Mouse (Mus musculus): ENCODE data around the gene Slc41a2. TPM values are rescaled to one million over a fixed set of nuclear protein-coding genes. Genes with fewer than 3 reads are reported as not detected.
"Not testable (repeated sequence)": the region's sequence is repeated elsewhere in the genome, so short reads cannot be mapped to it uniquely, and the experiment has no call there.

The Slc41a2 gene
- polyA plus RNA-seq (2012; rRNA removed) = 8.1 and 16.5 TPM in 2 replicates

DNA sequence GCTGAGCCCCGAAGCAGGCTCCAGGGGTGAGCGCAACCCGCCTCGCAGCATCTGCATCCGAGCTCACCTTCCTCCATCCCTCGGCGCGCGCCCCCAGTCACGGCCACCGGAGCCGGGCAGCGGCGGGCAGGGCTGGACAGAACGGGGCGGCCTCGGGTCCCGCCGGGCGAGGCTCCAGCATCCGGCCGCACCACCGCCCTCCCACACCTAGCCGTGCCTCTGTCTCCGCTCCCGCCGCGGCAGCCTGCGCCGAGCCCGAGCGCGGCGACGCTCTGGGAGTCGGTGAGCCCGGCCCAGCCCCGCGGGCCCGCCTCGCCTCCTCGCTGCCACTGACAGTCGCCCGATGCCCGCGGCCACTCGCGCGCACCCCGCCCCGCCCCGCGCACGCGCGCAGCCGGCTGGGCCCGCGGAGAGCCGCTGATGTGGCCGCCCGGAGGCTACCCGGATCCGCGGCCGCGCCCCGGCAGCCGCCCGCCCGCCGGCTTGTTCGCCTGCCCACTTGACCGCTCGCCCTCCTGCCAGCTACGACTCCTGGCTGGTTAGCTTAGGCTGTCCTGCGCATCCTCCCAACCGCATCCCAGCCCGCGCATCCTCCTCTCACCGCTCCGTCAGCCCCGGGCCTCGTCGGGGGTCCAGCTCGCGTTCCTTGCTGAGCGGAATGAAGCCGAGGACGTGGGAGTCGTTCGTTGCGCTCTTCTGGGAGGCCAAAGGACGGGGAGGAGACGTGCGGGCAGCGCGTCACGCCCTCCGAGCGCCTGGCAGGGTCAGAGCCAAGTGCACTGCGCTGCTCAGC, at the start of gene Slc41a2:
Slc41a2 (minus strand) TSS at position 724 of the 793 bp plus-strand sequence.
- WGBS = 1% methylated on average over 102 of the region's 102 CpGs
- DNase-seq (ENCODE audit: low read depth, low spot score) = no peak

DNA sequence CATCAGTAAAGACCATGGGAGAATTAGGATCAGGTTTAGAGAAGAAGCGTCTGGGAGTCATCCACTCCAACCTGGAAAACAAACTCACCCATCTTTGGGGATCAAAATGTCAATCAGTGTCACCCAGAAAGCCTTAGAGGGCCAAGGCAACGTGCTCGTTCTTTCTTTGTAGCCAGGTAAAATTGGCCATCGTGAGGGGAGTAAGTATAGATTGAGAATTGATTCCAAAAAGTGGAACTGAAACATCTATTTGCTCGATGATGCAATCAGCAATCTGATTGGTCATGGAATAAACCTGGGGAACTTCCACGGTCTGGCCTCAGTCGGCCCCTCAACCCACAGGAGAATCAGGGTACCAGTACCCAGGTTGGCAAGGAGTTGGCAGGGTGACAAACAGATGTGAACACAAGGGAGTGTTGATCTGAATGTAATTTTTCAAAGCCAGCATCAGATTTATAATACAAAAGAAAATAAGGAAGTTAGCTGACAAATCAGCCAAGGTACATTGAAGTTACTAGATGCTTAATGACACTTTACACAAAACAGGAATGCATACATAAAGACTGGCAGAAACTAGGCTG, 47.7 kb upstream of the Slc41a2 start:
- WGBS = 95% methylated on average over 7 of the region's 7 CpGs
- DNase-seq (ENCODE audit: low read depth, low spot score) = no peak

DNA sequence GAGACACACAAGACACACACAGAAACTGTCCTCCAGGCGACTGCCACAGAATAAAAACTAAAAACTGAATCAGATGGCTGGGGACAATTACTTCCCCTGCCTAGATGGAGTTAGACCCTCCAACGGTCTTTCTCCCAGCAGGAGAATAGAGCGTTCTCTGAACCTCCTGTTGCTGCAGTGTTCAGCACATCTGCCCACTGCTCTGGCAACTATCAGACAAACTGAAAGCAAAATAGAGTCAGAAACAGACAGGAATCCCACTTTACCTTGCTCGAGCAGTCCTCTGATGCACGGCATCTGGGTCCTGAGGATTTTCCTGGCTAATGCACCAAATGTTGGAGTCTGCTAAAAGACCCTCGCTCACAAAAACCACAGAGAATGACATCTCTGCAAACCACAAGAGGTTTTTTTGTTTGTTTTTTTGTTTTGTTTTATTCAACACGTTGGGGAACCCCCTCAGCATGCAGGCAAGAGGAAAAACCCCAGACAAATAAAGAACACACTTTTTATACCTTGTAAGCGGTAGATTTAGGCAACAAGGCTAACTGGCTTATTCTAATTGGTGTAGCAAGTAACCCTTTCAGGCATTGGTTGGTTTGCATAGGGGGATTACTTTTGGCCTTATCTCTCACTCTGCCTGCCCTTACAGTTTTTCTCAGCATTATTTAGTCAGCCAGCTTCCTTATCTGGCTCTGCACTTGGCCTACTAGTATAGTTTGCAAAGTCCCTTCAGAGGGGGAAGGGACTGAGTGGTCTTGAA, 47.0 kb upstream of the Slc41a2 start:
- WGBS = 92% methylated on average over 8 of the region's 8 CpGs
- no peak for DNase-seq (ENCODE audit: low read depth, low spot score)

GRCm38 (mm10) chr10:83383863-83384262, 46.2 kb upstream of the Slc41a2 start:
- DNase-seq (ENCODE audit: low read depth, low spot score) = no peak
- 85% methylated on average over 13 of the region's 13 CpGs for WGBS

DNA sequence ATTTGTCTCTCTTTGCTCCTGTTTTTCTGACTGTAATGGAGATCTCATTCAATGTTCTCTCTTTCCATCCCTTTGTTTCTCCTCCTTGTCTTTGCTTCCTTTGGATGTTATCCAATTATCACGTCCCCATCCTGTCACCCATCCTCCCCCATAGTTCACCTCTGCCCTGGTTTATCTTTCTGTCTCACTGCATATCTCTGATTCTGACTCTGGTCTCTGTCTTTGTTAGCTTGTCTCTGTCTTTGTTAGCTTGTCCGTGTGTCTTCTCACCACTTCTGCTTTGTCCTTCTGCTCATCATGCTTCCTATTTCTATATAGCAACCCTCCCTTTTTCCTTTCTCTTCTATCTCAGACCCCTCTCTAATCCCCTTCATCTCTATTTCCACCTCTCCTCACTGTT, 45.3 kb upstream of the Slc41a2 start:
- WGBS = 72% methylated on average over 2 of the region's 2 CpGs
- DNase-seq (ENCODE audit: low read depth, low spot score) = no peak

DNA sequence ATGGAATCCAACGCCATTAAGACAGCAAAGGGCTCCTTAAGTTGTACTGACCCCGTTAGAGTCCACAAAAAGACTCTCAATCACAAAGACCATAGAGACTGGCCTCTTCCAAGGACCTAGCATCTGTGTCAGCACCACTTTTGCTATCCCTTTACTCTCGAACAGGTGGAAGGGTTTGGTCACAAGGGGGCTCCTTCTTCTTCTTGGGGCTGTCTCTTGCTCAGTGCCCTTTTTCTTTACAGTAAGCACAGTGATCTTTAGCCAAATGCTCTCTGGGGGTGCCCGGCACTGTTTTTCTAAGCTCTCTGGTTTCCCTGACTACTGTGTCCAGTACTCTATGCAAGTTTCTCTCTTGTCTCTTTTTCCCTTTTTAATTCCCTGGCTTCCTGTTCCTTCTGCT, 44.8 kb upstream of the Slc41a2 start:
- DNase-seq (ENCODE audit: low read depth, low spot score) = no peak
- 73% methylated on average over 4 of the region's 4 CpGs for WGBS

DNA sequence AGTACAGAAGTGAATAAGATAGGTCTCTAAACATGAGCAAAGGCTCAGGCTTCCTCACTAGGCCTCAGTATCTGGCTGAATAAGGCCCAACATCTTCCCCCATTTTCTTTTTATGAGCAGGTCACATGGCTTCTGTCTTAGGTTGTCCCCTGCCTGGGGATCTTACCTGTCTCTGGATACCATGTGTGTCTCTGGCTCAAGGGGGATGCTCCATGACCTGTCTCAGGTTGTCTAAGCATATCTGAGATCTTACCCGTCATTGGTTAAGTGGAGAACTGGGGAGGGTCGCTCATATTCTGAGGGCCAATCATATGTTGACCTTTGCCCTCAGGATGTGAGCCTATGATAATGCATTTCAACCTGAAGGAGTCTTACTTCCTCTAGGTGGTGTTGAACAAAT, 42.8 kb upstream of the Slc41a2 start:
- no peak for DNase-seq (ENCODE audit: low read depth, low spot score)

GRCm38 (mm10) chr10:83378083-83378833, 40.6 kb upstream of the Slc41a2 start:
- DNase-seq (ENCODE audit: low read depth, low spot score) = no peak
- 55% methylated on average over 9 of the region's 9 CpGs for WGBS

More for the DNA sequence above, 42.8 kb upstream of the Slc41a2 start:
- 89% methylated on average over 2 of the region's 2 CpGs for WGBS

DNA sequence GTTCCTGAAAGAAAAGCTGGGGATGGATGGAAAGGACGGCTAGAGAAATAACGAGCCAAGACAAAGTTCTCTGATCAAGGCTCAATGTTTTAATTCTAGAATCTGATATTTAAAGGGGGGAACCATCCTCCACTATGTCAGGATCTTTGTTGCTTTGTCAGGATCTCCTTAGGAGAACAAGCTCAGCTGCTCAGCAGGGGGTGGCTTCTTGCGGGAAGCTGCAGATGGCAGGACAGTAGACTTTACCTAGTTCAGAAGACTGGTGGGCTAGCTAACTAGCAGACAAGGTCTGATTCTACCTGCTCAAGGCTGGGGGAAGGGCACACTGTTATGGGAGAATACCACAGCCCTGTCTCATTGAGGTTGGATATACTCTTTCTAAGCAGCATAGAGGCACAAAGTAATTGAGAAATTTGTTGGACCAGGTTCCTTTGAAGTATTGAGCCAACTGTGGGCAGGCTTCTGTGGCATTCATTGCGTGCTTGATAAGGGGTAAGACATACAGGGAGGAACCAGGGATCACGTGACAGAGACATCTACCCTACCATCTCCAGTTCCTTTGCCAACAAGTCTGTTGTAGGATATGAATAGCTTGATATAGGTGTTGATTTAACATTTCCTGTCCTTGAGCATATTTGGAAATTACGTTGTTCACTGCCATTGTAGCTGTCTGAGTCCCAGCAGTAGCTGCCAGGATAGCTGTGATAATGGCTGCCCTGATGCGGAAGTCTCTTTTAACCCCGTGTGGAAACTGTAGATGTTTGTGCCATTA, 39.4 kb upstream of the Slc41a2 start:
- 69% methylated on average over 8 of the region's 8 CpGs for WGBS
- DNase-seq (ENCODE audit: low read depth, low spot score) = no peak

GRCm38 (mm10) chr10:83375458-83375857, 37.8 kb upstream of the Slc41a2 start:
- 83% methylated on average over 5 of the region's 5 CpGs for WGBS

DNA sequence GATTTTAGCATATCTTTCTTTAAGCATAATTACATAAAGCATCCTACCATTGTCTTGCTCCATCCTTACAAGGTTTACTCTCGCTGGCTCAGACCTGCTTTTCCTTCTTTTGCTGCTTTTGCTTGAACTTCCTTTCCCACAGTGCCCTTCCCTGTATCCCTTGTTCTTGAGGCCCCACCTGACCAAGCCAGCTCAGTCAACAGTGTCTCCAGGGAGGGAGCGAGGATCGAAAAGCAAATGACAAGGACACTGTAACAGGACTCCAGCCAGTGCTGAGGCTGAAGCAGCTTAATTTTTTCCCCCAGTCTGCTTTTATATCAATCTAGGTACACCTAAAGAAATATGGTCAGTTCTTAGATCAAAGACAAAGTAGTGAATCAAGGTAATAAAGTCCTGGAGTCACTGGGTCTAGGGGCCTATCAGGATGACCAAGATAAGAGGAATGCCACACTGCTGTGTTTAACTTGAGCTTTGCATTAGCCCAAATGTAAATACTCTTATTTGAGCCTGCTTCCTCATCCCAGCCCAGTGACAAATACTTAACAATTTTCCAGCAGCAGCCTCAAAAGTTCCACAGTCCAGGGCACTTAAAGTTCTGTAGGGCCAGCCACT, 36.5 kb upstream of the Slc41a2 start:
- 50% methylated on average over 3 of the region's 3 CpGs for WGBS
- DNase-seq (ENCODE audit: low read depth, low spot score) = no peak

More at GRCm38 (mm10) chr10:83375458-83375857, 37.8 kb upstream of the Slc41a2 start:
- DNase-seq (ENCODE audit: low read depth, low spot score) = not testable (repeated sequence)

DNA sequence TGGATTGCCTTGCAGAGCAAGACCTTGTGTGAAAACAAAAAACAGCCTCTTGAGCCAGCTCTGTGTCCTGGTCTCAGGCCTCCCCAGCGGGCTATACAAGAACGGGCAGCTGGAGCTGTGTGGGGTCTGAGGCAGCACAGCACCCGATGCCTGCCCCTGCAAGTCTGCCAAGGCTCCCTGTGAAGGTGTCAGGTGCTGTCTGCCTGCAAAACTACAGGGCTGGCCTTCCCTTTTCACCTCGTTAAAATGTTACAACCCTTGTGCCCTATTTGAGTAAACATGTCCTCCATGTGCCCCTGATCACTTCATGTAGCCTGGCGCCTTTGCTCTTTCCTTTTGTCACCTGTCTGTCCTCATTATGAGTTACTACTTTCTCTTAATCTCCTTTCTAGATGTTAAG, 31.2 kb upstream of the Slc41a2 start:
- 45% methylated on average over 5 of the region's 5 CpGs for WGBS
- no peak for DNase-seq (ENCODE audit: low read depth, low spot score)

- no peak for DNase-seq (ENCODE audit: low read depth, low spot score)
- 95% methylated on average over 8 of the region's 8 CpGs for WGBS
Observed at GRCm38 (mm10) chr10:83363451-83363850, 25.8 kb upstream of the Slc41a2 start.

GRCm38 (mm10) chr10:83361643-83362382, 24.1 kb upstream of the Slc41a2 start:
- 40% methylated on average over 5 of the region's 5 CpGs for WGBS
- no peak for DNase-seq (ENCODE audit: low read depth, low spot score)

GRCm38 (mm10) chr10:83360356-83360755, 22.7 kb upstream of the Slc41a2 start:
- no peak for DNase-seq (ENCODE audit: low read depth, low spot score)
- under 1% methylated on average over 40 of the region's 40 CpGs for WGBS

GRCm38 (mm10) chr10:83359956-83360355, 22.3 kb upstream of the Slc41a2 start, which contains the start of gene D10Wsu102e:
Gene D10Wsu102e, plus strand, starts transcription at chr10:83360221.
- WGBS = 1% methylated on average over 30 of the region's 30 CpGs
- DNase-seq (ENCODE audit: low read depth, low spot score) = peak; percentile 89

DNA sequence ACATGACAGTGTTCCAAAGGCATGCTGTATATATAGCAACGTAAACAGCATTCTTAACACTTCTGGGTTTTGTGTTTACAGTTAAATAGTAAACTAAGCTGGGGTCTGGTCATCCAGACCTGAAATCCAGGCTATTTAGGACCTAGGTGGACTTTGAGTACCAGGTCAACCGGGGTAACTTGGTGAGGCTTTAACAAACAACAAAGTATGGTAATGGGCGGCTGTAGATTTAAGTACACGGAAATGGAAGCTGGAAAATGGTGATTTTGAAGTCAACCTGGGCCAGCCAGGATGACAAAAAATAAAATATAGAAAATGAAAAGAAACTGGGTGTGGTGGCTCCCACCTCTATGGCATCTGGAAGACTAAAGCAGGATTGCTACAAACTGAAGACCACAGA, 21.8 kb upstream of the Slc41a2 start:
- 64% methylated on average over 4 of the region's 4 CpGs for WGBS
- no peak for DNase-seq (ENCODE audit: low read depth, low spot score)

GRCm38 (mm10) chr10:83356416-83356815, 18.7 kb upstream of the Slc41a2 start:
- no peak for DNase-seq (ENCODE audit: low read depth, low spot score)
- WGBS = 79% methylated on average over 12 of the region's 12 CpGs
